Mouse (Mus musculus) kidney, embryonic 15.5 days (tissue): ENCODE data around the gene Fgfr2. TPM values are rescaled to one million over a fixed set of nuclear protein-coding genes. Genes with fewer than 3 reads are reported as not detected.
A peak's percentile ranks its signal among the peaks of the same experiment; 100 is the strongest.

ENCODE experiments used
- ATAC-seq: fragments of 200-750 bp; cut with Nextera tagmentation; replicated peaks from 2 replicates; pipeline ENCODE4 v1.8.0; 2017; ENCODE audit warnings: moderate TSS enrichment; ENCODE audit not compliant: low FRiP score
- H3K27ac ChIP-seq: fragments of 300-500 bp; sonication (generic); 2 replicates; pipeline ENCODE4 v1.5.1; 2015; ENCODE audit warnings: mild to moderate bottlenecking, inconsistent platforms
- H3K27me3 ChIP-seq: fragments of 300-500 bp; sonication (generic); 2 replicates; pipeline ENCODE4 v1.6.1; 2015; ENCODE audit warnings: inconsistent platforms
- H3K36me3 ChIP-seq: fragments of 300-500 bp; sonication (generic); 2 replicates; pipeline ENCODE4 v1.6.1; 2015; ENCODE audit warnings: inconsistent platforms
- H3K4me1 ChIP-seq: fragments of 300-500 bp; sonication (generic); 2 replicates; pipeline ENCODE4 v1.6.1; 2015; ENCODE audit warnings: inconsistent platforms
- H3K4me2 ChIP-seq: fragments of 300-500 bp; sonication (generic); 2 replicates; pipeline ENCODE4 v1.6.1; 2015; ENCODE audit warnings: moderate library complexity, mild to moderate bottlenecking, inconsistent platforms
- H3K4me3 ChIP-seq: fragments of 300-500 bp; sonication (generic); replicated peaks from 2 replicates; pipeline ENCODE4 v1.5.1; 2015; ENCODE audit warnings: mild to moderate bottlenecking, inconsistent platforms
- H3K9ac ChIP-seq: fragments of 300-500 bp; sonication (generic); 2 replicates; pipeline ENCODE4 v1.6.1; 2015; ENCODE audit warnings: mild to moderate bottlenecking, inconsistent platforms
- H3K9me3 ChIP-seq: fragments of 300-500 bp; sonication (generic); replicated peaks from 2 replicates; pipeline ENCODE4 v1.6.1; 2016; ENCODE audit warnings: inconsistent platforms
- WGBS: fragments of 180-500 bp; shearing (Covaris S2); methylation state at CpG from one replicate; pipeline ENCODE4 v1.1.7; 2015; ENCODE audit warnings: mixed read lengths; 5-methylcytosine and 5-hydroxymethylcytosine counted together
- microRNA-seq: library from miRNA; unstranded; fragments of <30 nt; microRNA quantifications from one replicate; pipeline ENCODE4, GENCODE M21; 2016
- polyA plus RNA-seq: library from polyadenylated mRNA; unstranded; fragments of >200 nt; fragmentation: Nextera tagmentation; extraction: Ambion mirVana; gene quantifications from 2 replicates; pipeline ENCODE4 v1.2.1, GENCODE M21; 2015

The Fgfr2 gene
- polyA plus RNA-seq, 1 experiment from 2014 or later, result 104 TPM

GRCm38 (mm10) chr7:130117466-130118123 lies 3005.6 kb downstream of the Fgfr2 start:
- no peak for ATAC-seq
- WGBS, result 26% methylated on average over 4 of the region's 4 CpGs
- peak overlapping the region; percentile 72; the same call in 1 of the 2 replicates for H3K27ac ChIP-seq

GRCm38 (mm10) chr7:130114436-130114835 lies 3008.7 kb downstream of the Fgfr2 start:
- 73% methylated on average over 4 of the region's 4 CpGs for WGBS
- H3K27me3 ChIP-seq, result no peaks in the 10 kb centered on the region
- H3K9ac ChIP-seq, result no peak overlapping the region

More at GRCm38 (mm10) chr7:130117466-130118123, 3005.6 kb downstream of the Fgfr2 start:
- Histone ChIP-seq H3K27me3 (no peaks in the 10 kb centered on the region), H3K4me3 (no peak overlapping the region), H3K4me2 (no peak overlapping the region), H3K36me3 (no peaks in the 10 kb centered on the region), H3K9ac (no peak overlapping the region), H3K9me3 (no peaks in the 10 kb centered on the region), H3K4me1 (peaks cover 38% of the 10 kb centered on the region)

More at GRCm38 (mm10) chr7:130114436-130114835, 3008.7 kb downstream of the Fgfr2 start:
- Histone ChIP-seq H3K36me3 (no peaks in the 10 kb centered on the region), H3K4me2 (no peak overlapping the region), H3K4me1 (peaks cover 22% of the 10 kb centered on the region), H3K4me3 (no peak overlapping the region), H3K27ac (no peak overlapping the region), H3K9me3 (no peaks in the 10 kb centered on the region)
- no peak for ATAC-seq

Small RNA genes within 50 kb of the gene (microRNA-seq; reads per million reads assigned to microRNA genes)
- gene Mir7061, result 0.44 reads per million

Other genes with a start within 250 kb of the Fgfr2 start
- 12.7 and 12.9 TPM in 2 replicates for gene Zranb1, start 192.2 kb downstream of the Fgfr2 start, polyA plus RNA-seq
- 114 and 117 TPM in 2 replicates for gene Ctbp2, start 1.0 kb upstream of the Fgfr2 start, polyA plus RNA-seq